Mouse (Mus musculus): Measurements from ENCODE around the gene Sdk2. TPM values are rescaled to one million over a fixed set of nuclear protein-coding genes. Genes with fewer than 3 reads are reported as not detected.

Gene Sdk2
- polyA plus RNA-seq, 1 experiment from 2014 or later, result 5.0 TPM

GRCm38 (mm10) chr11:114016889-114017392, 49.9 kb downstream of the Sdk2 start:
- H3K4me1 ChIP-seq (replicated peaks), result peaks cover 70% of the 10 kb centered on the region
- H3K9me3 ChIP-seq, result no peaks in the 10 kb centered on the region
- H3K36me3 ChIP-seq, result no peaks in the 10 kb centered on the region
- peak; percentile 51 for ATAC-seq
- peak overlapping the region; percentile 58 for H3K27ac ChIP-seq
- H3K4me3 ChIP-seq (replicated peaks), result no peak overlapping the region
- peaks cover 27% of the 10 kb centered on the region for H3K27me3 ChIP-seq
- 6% methylated on average over 14 of the region's 14 CpGs for WGBS
- H3K9ac ChIP-seq (replicated peaks), result no peak overlapping the region
- H3K4me2 ChIP-seq (replicated peaks), result peak overlapping the region; percentile 19

DNA sequence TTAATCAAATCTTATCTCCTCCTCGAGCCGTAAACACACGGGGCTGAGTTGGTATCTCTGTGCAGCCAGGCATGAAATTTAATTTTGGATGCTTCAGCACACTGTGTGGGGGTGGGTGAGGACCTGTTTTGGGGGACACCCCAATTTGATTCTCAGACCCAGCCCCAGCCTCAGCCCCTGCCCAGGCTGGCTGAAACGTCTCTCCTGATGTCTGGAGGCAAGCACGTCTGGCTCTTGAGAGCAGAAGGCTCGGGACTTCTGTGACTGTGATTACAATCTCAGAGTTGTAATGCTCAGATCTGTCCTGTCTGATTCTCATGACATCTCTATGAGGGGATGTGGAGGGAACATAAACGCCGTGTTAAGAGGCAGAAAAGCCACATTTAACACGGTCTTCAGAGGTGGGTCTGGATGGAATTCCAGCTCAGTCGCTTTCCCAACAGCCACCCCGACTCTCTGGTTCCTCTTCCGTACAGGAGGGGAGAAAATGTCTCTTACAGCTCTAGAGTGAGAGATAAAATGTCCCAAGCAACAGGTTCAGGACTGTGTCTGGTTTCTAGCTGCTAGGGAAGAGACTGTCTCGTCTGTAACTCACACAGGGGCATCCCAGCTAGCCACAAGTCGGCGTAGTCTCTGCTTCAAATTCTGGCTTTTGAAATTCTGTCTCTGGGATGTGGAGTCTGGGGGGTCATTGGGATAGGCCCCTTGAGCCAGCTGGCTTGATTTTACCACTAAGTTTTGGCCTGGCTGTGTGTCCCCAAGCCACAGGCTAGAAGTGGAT, 50.5 kb downstream of the Sdk2 start:
- Histone ChIP-seq H3K27ac (peak overlapping the region; percentile 65), H3K27me3 (peaks cover 23% of the 10 kb centered on the region), H3K4me1 (replicated peaks) (peaks cover 74% of the 10 kb centered on the region), H3K4me3 (replicated peaks) (no peak overlapping the region), H3K36me3 (no peaks in the 10 kb centered on the region), H3K9me3 (no peaks in the 10 kb centered on the region), H3K4me2 (replicated peaks) (peak overlapping the region; percentile 22), H3K9ac (replicated peaks) (no peak overlapping the region)
- ATAC-seq, result peak; percentile 40
- WGBS, result 21% methylated on average over 15 of the region's 15 CpGs

GRCm38 (mm10) chr11:114011523-114011922, 55.3 kb downstream of the Sdk2 start:
- WGBS, result 41% methylated on average over 9 of the region's 9 CpGs
- H3K4me1 ChIP-seq (replicated peaks), result peaks cover 59% of the 10 kb centered on the region
- H3K9me3 ChIP-seq, result no peaks in the 10 kb centered on the region
- ATAC-seq, result no peak
- no peak overlapping the region for H3K9ac ChIP-seq (replicated peaks)
- no peak overlapping the region for H3K4me2 ChIP-seq (replicated peaks)
- no peaks in the 10 kb centered on the region for H3K36me3 ChIP-seq
- H3K4me3 ChIP-seq (replicated peaks), result no peak overlapping the region
- peak overlapping the region; percentile 35; the same call in 1 of the 2 replicates for H3K27ac ChIP-seq
- peaks cover 11% of the 10 kb centered on the region for H3K27me3 ChIP-seq

- H3K27me3 ChIP-seq, result no peaks in the 10 kb centered on the region
- peak overlapping the region; percentile 63 for H3K27ac ChIP-seq
- no peak overlapping the region for H3K4me3 ChIP-seq (replicated peaks)
- ATAC-seq, result peak; percentile 74
- H3K4me1 ChIP-seq (replicated peaks), result peaks cover 41% of the 10 kb centered on the region
- WGBS, result 7% methylated on average over 12 of the region's 12 CpGs
- H3K9me3 ChIP-seq, result no peaks in the 10 kb centered on the region
- no peak overlapping the region for H3K9ac ChIP-seq (replicated peaks)
- peak overlapping the region; percentile 20; the same call in 1 of the 2 replicates for H3K4me2 ChIP-seq (replicated peaks)
- H3K36me3 ChIP-seq, result no peaks in the 10 kb centered on the region
Observed at GRCm38 (mm10) chr11:114005879-114006278, 61.0 kb downstream of the Sdk2 start.

DNA sequence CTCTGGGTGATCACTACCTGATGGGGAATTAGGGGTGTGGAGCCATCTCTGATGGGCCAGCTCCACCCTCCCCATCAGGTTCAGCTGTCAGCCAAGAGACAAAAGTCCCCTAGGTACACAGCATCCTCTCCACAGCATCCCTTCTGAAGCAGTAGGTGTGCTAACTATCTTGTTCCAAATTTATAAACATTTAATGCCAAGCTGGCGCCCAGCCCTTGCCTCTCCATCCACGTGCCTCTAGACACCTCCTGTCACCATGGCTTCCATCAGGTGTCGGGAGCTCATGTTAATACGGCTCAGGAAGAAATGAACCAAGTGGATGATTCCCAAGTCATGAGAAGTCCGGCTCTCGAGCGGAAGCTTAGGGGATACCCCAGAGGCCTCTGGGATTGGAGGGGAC, 62.2 kb downstream of the Sdk2 start:
- 91% methylated on average over 7 of the region's 7 CpGs for WGBS
- ATAC-seq, result no peak
- Histone ChIP-seq H3K36me3 (no peaks in the 10 kb centered on the region), H3K4me1 (replicated peaks) (peaks cover 39% of the 10 kb centered on the region), H3K9me3 (no peaks in the 10 kb centered on the region), H3K27ac (no peak overlapping the region), H3K4me3 (replicated peaks) (no peak overlapping the region), H3K4me2 (replicated peaks) (no peak overlapping the region), H3K9ac (replicated peaks) (no peak overlapping the region), H3K27me3 (no peaks in the 10 kb centered on the region)

GRCm38 (mm10) chr11:114003195-114003594, 63.7 kb downstream of the Sdk2 start:
- Histone ChIP-seq H3K9ac (replicated peaks) (no peak overlapping the region), H3K36me3 (no peaks in the 10 kb centered on the region), H3K9me3 (no peaks in the 10 kb centered on the region), H3K27ac (no peak overlapping the region), H3K4me3 (replicated peaks) (no peak overlapping the region), H3K4me1 (replicated peaks) (peaks cover 39% of the 10 kb centered on the region), H3K4me2 (replicated peaks) (no peak overlapping the region), H3K27me3 (no peaks in the 10 kb centered on the region)
- 92% methylated on average over 3 of the region's 3 CpGs for WGBS
- ATAC-seq, result no peak

- no peak overlapping the region for H3K9ac ChIP-seq (replicated peaks)
- WGBS, result 61% methylated on average over 6 of the region's 6 CpGs
- H3K4me1 ChIP-seq (replicated peaks), result peaks cover 10% of the 10 kb centered on the region; the same call in 1 of the 2 replicates
- H3K27me3 ChIP-seq, result no peaks in the 10 kb centered on the region
- H3K4me3 ChIP-seq (replicated peaks), result no peak overlapping the region
- ATAC-seq, result no peak
- H3K27ac ChIP-seq, result no peak overlapping the region
- no peaks in the 10 kb centered on the region for H3K9me3 ChIP-seq
- H3K36me3 ChIP-seq, result no peaks in the 10 kb centered on the region
- no peak overlapping the region for H3K4me2 ChIP-seq (replicated peaks)
Observed at GRCm38 (mm10) chr11:114000051-114000450, 66.8 kb downstream of the Sdk2 start.

GRCm38 (mm10) chr11:113998702-113999101, 68.1 kb downstream of the Sdk2 start:
- H3K36me3 ChIP-seq, result no peaks in the 10 kb centered on the region
- H3K4me2 ChIP-seq (replicated peaks), result no peak overlapping the region
- H3K4me1 ChIP-seq (replicated peaks), result peaks cover 8% of the 10 kb centered on the region
- WGBS, result 98% methylated on average over 3 of the region's 3 CpGs
- H3K9ac ChIP-seq (replicated peaks), result no peak overlapping the region
- H3K27me3 ChIP-seq, result no peaks in the 10 kb centered on the region
- H3K9me3 ChIP-seq, result no peaks in the 10 kb centered on the region
- no peak overlapping the region for H3K27ac ChIP-seq
- no peak overlapping the region for H3K4me3 ChIP-seq (replicated peaks)
- no peak for ATAC-seq

DNA sequence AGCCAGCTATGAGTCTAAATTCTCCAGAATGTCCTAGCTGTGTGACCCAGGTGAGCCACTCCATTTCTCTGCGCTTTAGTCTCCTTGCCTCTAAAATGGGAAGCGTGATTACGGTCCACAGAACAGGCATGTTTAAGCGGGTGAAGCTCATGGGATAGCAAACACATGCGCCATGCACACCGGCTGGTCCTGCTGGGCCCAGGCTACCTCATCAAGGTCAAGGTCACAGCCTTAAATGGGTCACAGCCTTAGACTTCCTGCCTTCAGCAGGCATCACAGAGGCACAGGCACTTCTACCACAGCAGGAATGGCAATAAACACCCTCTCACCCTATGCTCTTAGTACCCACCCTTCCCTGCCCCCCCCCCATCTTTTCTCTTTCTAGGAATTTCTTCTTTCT, 72.9 kb downstream of the Sdk2 start:
- no peaks in the 10 kb centered on the region for H3K36me3 ChIP-seq
- no peak for ATAC-seq
- peaks cover 46% of the 10 kb centered on the region for H3K4me1 ChIP-seq (replicated peaks)
- WGBS, result 94% methylated on average over 6 of the region's 6 CpGs
- no peak overlapping the region for H3K4me3 ChIP-seq (replicated peaks)
- H3K9ac ChIP-seq (replicated peaks), result no peak overlapping the region
- H3K9me3 ChIP-seq, result no peaks in the 10 kb centered on the region
- no peak overlapping the region for H3K4me2 ChIP-seq (replicated peaks)
- no peak overlapping the region for H3K27ac ChIP-seq
- no peaks in the 10 kb centered on the region for H3K27me3 ChIP-seq

DNA sequence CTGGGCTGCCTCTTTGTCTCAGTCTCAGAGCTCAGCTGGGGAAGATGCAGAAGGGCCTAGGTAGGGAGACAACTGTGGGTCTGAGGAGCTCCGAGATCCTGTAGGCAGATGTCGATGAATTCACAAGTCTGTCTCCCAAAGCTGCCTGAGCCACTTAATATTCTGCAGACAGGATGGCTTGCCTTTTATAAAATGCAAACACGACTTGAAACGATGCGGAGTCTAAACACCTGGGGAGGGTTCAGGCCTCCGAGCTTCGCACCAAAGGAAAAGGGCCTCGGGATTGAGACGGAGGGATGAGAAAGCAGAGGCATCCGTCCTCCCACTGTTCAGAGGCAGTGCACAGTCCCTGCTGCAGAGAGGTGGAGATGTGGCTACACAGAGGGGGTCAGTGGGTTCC, 74.0 kb downstream of the Sdk2 start:
- no peak overlapping the region for H3K4me3 ChIP-seq (replicated peaks)
- no peak overlapping the region for H3K9ac ChIP-seq (replicated peaks)
- H3K36me3 ChIP-seq, result no peaks in the 10 kb centered on the region
- H3K4me1 ChIP-seq (replicated peaks), result peaks cover 51% of the 10 kb centered on the region
- peak overlapping the region; percentile 70 for H3K27ac ChIP-seq
- no peak for ATAC-seq
- H3K27me3 ChIP-seq, result no peaks in the 10 kb centered on the region
- 30% methylated on average over 10 of the region's 10 CpGs for WGBS
- H3K4me2 ChIP-seq (replicated peaks), result no peak overlapping the region
- H3K9me3 ChIP-seq, result no peaks in the 10 kb centered on the region

DNA sequence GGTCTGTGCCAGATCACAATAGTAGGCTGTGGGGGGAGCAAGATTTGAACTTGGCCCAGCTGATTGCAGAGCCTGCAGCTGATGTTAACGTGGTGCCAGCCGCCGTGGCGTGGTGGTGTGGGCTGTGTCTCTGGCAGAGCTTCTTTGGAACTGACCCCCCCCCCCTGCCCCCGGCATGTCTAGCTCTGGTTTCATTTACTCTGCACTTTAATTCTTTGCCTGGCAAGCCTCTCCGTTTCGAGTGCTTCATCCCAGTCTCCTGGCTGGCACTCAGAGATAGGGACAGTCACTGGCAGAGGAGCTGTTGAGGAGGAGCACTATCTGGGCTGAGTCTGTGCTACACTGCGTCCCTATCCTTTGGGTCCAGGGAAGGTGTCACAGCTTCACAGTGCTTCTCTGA, 75.0 kb downstream of the Sdk2 start:
- Histone ChIP-seq H3K36me3 (no peaks in the 10 kb centered on the region), H3K27me3 (no peaks in the 10 kb centered on the region), H3K9me3 (no peaks in the 10 kb centered on the region), H3K4me2 (replicated peaks) (no peak overlapping the region), H3K4me1 (replicated peaks) (peaks cover 54% of the 10 kb centered on the region), H3K27ac (no peak overlapping the region), H3K4me3 (replicated peaks) (no peak overlapping the region), H3K9ac (replicated peaks) (no peak overlapping the region)
- ATAC-seq, result no peak
- 79% methylated on average over 8 of the region's 8 CpGs for WGBS

- Histone ChIP-seq H3K4me3 (replicated peaks) (peak overlapping the region; percentile 30), H3K27me3 (no peaks in the 10 kb centered on the region), H3K9ac (replicated peaks) (no peak overlapping the region; the same call in 1 of the 2 replicates), H3K4me2 (replicated peaks) (peak overlapping the region; percentile 44), H3K9me3 (no peaks in the 10 kb centered on the region), H3K4me1 (replicated peaks) (peaks cover 69% of the 10 kb centered on the region), H3K27ac (peak overlapping the region; percentile 74), H3K36me3 (no peaks in the 10 kb centered on the region)
- peak; percentile 79 for ATAC-seq
- WGBS, result 3% methylated on average over 6 of the region's 6 CpGs
Observed at GRCm38 (mm10) chr11:113990466-113990865, 76.4 kb downstream of the Sdk2 start.

All from midbrain, embryonic 13.5 days (tissue).